Mouse (Mus musculus): ENCODE data around the gene 6430548M08Rik. TPM values are rescaled to one million over a fixed set of nuclear protein-coding genes. Genes with fewer than 3 reads are reported as not detected.

6430548M08Rik gene
- polyA plus RNA-seq, 1 experiment from 2014 or later: 35.7 TPM

DNA sequence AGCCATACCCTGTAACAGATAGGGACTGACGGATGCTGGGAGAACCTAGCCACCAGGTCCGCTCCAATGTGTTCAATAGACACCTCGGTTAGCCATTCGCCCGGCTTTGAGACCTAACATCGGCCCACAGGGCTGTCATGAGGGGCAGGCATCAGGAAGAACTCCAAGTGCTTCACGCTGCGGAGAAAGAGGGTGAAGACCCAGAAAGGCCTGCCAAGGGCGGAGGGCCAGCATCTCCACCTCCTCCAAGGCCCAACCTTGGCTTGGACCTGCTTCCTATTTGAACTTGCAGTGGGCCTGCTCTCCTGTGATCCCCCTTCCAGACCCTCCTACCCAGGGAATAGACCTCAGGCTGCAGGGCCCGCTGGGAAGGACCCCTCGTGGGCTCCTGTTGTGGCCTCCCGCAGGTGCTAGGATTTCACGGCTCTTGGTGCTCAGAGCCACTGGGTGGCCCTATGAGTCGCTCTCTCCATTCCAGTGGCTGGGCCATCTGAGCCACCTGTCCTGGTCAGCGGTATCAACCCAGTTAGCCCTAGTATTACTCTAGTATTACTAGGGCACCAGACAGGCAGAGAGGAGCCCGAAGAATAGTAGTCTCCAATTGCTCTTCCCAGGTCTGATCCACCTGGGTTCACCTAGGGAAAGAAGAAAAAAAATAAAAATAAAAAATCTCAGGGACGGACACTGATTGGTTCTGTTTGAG lies 76.3 kb downstream of the 6430548M08Rik start:
- 81% methylated on average over 17 of the region's 17 CpGs for WGBS
- Histone ChIP-seq H3K9me3 (no peaks in the 10 kb centered on the region), H3K9ac (no peak overlapping the region), H3K36me3 (replicated peaks) (no peaks in the 10 kb centered on the region), H3K27me3 (replicated peaks) (no peaks in the 10 kb centered on the region), H3K4me3 (no peak overlapping the region), H3K4me2 (peak overlapping the region; percentile 20; the same call in 1 of the 2 replicates), H3K4me1 (peaks cover 29% of the 10 kb centered on the region), H3K27ac (peak overlapping the region; percentile 74; the same call in 1 of the 2 replicates)
- ATAC-seq (replicated peaks): peak; percentile 25; the same call in 1 of the 2 replicates

DNA sequence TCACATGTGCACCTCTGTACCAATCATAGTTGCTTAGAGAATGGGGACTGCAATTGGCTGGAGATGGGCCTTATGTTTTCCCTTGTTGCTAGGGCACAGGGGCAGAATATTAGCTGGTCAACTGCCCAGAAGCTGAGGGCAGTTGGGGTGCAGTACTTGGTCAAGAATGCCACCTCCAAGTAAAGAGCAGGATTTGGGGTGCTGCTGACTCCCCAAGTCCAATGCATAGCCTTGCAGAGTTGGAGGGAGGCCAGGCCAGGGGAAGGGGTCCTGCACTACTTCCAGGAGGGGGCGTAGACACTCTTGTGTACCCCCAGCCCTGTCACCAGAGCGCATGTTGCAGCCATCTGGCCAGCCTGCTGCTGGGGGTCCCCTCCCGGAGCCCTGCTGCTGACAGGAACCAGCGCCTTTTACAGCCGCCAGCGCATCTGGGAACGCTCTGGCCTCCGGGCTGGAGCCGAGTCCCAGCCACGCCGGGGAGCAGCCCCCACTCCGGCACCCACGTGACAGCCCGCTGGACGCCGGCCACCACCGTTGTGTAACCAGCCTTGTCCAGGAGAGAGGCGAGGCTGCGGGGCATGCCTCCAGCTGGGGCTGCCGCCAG lies 77.0 kb downstream of the 6430548M08Rik start:
- H3K4me1 ChIP-seq: peaks cover 22% of the 10 kb centered on the region
- peak overlapping the region; percentile 46 for H3K4me2 ChIP-seq
- 44% methylated on average over 20 of the region's 20 CpGs for WGBS
- H3K9ac ChIP-seq: peak overlapping the region; percentile 34
- peak overlapping the region; percentile 74 for H3K27ac ChIP-seq
- 0 out of 2 replicates have a peak overlapping the region, but pooled peaks have one; percentile 13 for H3K4me3 ChIP-seq
- H3K36me3 ChIP-seq (replicated peaks): no peaks in the 10 kb centered on the region
- peak; percentile 82 for ATAC-seq (replicated peaks)
- no peaks in the 10 kb centered on the region for H3K9me3 ChIP-seq
- H3K27me3 ChIP-seq (replicated peaks): no peaks in the 10 kb centered on the region

DNA sequence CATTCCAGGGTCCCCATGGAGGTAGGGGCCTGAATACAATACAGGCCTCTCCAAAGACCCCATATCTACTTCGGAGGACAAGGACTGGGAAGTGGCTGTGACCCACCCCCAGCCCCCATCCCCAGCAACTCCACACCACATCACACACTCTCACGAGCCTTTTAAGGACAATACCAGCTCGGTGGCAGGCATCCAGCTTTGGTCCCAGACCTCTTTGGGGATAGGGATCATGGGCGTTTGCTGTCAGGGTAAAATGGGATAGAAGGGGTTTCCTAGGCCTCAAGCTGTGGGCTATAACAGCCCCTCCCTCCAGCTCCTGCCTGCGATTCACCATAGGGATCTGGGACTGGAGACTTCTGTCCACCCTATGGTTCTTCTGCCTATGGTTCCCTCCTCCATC lies 77.7 kb downstream of the 6430548M08Rik start:
- no peaks in the 10 kb centered on the region for H3K36me3 ChIP-seq (replicated peaks)
- WGBS: 62% methylated on average over 5 of the region's 5 CpGs
- H3K4me1 ChIP-seq: peaks cover 15% of the 10 kb centered on the region
- no peaks in the 10 kb centered on the region for H3K9me3 ChIP-seq
- no peak overlapping the region for H3K9ac ChIP-seq
- no peaks in the 10 kb centered on the region for H3K27me3 ChIP-seq (replicated peaks)
- H3K27ac ChIP-seq: 0 out of 2 replicates have a peak overlapping the region, but pooled peaks have one; percentile 74
- no peak overlapping the region for H3K4me2 ChIP-seq
- H3K4me3 ChIP-seq: no peak overlapping the region
- 0 out of 2 replicates have a peak, but pooled peaks have one; percentile 30 for ATAC-seq (replicated peaks)

DNA sequence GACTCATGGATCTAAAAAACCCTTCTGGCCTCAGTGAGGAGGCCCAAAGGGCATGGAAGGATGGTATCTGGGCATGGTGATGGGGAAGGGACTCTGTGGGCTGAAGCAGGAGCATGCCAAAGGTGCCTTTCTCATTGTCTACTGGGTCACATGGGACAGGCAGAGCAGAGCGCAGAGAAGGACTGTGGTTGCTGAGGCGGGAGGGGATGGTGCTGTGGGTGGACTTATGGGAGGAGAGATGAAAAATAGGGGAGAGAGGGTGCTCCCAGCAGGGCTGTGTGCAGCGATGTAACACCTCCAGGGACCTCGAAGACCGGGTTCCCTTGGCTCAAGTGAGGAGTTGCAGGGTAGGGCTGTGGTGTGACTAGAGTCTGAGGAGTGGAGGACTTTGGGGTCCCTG lies 78.2 kb downstream of the 6430548M08Rik start:
- WGBS: 95% methylated on average over 5 of the region's 5 CpGs
- H3K9me3 ChIP-seq: no peaks in the 10 kb centered on the region
- H3K4me3 ChIP-seq: no peak overlapping the region
- H3K27me3 ChIP-seq (replicated peaks): no peaks in the 10 kb centered on the region
- H3K4me2 ChIP-seq: no peak overlapping the region
- ATAC-seq (replicated peaks): no peak
- H3K9ac ChIP-seq: no peak overlapping the region
- peaks cover 14% of the 10 kb centered on the region for H3K4me1 ChIP-seq
- H3K27ac ChIP-seq: no peak overlapping the region
- no peaks in the 10 kb centered on the region for H3K36me3 ChIP-seq (replicated peaks)

DNA sequence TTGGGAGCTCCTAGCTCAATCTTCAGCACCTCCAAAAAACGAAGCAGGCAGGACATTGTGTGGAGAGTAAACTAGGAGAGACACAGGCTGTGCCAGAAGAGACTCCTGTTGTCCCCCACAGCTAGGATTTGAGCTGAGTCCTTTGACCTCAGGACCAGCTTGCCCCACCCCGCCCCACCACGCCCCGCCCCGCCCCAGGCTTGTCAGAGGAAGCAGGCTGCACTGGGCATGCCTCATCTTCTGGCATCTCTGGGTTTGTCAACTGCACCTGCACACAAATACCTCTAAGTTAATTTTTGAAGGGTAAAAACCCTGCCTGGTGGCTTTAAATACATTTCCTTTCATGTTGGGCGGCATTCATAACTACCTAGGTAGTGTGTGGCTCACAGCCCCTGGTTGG lies 87.4 kb downstream of the 6430548M08Rik start:
- Histone ChIP-seq H3K4me1 (no peaks in the 10 kb centered on the region), H3K9ac (no peak overlapping the region), H3K27ac (no peak overlapping the region), H3K9me3 (no peaks in the 10 kb centered on the region), H3K36me3 (replicated peaks) (no peaks in the 10 kb centered on the region), H3K4me3 (no peak overlapping the region), H3K4me2 (no peak overlapping the region), H3K27me3 (replicated peaks) (no peaks in the 10 kb centered on the region)
- ATAC-seq (replicated peaks): no peak
- 86% methylated on average over 6 of the region's 6 CpGs for WGBS

DNA sequence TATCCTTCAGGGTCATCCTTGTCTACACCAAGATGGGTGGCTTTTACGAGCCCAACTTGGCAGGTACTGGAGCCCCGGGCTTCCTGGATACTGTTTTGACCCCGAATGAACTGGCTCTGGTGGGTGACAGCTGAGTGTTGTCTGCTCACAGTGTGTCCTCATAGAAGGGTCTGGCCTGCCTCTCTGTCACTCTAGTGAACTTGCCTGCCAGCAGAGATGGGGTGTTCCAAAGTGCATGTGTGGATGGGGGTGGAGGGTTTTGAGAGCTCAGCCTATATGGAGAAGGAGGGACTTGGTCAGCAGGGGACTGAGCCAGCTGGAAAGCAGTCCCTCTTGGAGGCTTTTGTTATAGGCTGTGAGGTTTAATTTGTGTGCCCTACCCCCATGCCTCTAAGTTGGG lies 88.6 kb downstream of the 6430548M08Rik start:
- H3K4me2 ChIP-seq: no peak overlapping the region
- no peaks in the 10 kb centered on the region for H3K27me3 ChIP-seq (replicated peaks)
- no peaks in the 10 kb centered on the region for H3K9me3 ChIP-seq
- WGBS: 81% methylated on average over 3 of the region's 3 CpGs
- H3K36me3 ChIP-seq (replicated peaks): no peaks in the 10 kb centered on the region
- no peak overlapping the region for H3K9ac ChIP-seq
- ATAC-seq (replicated peaks): no peak
- no peak overlapping the region for H3K4me3 ChIP-seq
- no peaks in the 10 kb centered on the region for H3K4me1 ChIP-seq
- H3K27ac ChIP-seq: no peak overlapping the region

DNA sequence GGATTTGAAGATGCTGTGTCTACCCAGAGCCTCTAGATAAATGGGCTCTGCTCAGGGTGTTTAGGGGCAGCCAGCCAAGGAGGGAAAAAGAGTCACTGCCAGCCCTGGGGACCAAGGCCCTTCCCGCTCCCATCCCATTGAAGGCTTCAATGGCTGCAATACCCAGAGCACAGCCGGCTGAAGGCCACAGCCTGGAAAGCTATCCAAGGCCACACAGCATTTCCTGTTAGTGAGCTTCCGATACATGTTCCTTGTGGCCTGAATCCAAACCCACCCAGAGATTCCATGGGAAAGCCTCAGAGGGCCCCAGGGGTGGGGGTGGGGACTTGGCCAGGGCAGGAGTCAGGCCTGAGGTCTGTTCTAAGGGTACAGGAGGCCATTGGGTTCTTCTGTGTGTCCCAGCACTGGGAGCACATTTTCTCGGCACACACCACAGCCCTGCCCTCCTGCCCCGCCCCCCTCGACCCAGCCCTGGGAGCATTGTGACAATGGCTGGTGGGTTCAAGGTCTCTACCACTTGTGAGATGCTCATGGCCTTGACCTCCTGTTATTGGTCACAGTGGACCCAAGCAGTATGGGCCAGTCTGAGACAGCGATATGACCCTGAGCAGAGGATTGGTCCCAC lies 90.9 kb downstream of the 6430548M08Rik start:
- 72% methylated on average over 7 of the region's 7 CpGs for WGBS
- Histone ChIP-seq H3K27ac (no peak overlapping the region), H3K27me3 (replicated peaks) (no peaks in the 10 kb centered on the region), H3K36me3 (replicated peaks) (no peaks in the 10 kb centered on the region), H3K9ac (no peak overlapping the region), H3K4me1 (no peaks in the 10 kb centered on the region), H3K4me3 (no peak overlapping the region), H3K9me3 (no peaks in the 10 kb centered on the region), H3K4me2 (no peak overlapping the region)
- ATAC-seq (replicated peaks): no peak

DNA sequence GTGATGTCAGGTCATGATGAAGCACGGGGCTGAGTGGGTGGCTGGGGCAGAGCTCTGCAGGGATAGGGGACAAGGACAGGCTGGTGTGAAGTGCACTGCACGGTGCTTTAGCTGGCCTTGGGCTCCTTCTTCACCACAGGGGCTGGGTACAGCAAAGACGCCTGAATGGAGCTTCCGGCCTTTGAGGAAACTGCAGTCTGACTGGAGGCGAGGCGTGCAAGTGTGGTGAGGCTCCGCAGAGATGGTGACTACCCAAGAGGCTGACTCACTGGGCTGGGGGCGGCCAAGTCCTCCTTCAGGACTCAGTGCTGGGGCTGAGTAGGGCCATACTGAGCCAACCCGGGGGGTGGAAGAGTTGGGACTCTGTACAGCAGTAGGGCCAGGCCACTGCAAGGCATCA lies 92.0 kb downstream of the 6430548M08Rik start:
- no peak overlapping the region for H3K27ac ChIP-seq
- no peaks in the 10 kb centered on the region for H3K9me3 ChIP-seq
- 85% methylated on average over 9 of the region's 9 CpGs for WGBS
- no peaks in the 10 kb centered on the region for H3K27me3 ChIP-seq (replicated peaks)
- no peak for ATAC-seq (replicated peaks)
- no peak overlapping the region for H3K9ac ChIP-seq
- H3K36me3 ChIP-seq (replicated peaks): no peaks in the 10 kb centered on the region
- H3K4me3 ChIP-seq: no peak overlapping the region
- H3K4me1 ChIP-seq: no peaks in the 10 kb centered on the region
- no peak overlapping the region for H3K4me2 ChIP-seq

DNA sequence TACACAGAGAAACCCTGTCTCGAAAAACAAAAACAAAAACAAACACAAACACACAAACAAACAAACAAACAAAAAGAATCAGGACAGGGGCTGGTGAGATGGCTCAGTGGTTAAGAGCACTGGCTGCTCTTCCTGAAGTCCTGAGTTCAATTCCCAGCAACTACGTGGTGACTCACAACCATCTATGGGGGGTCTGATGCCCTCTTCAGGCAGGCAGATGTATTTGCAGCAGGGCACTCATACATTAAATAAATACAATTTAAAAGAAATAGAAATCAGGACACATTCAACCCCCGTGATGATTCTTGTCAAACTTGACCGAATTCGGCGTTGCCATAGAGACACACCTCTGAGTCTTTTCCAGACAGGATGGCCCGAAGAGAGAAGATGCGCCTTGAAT lies 93.4 kb downstream of the 6430548M08Rik start:
- no peaks in the 10 kb centered on the region for H3K27me3 ChIP-seq (replicated peaks)
- H3K4me1 ChIP-seq: no peaks in the 10 kb centered on the region
- ATAC-seq (replicated peaks): no peak
- H3K9ac ChIP-seq: no peak overlapping the region
- 86% methylated on average over 8 of the region's 8 CpGs for WGBS
- no peak overlapping the region for H3K4me3 ChIP-seq
- H3K9me3 ChIP-seq: no peaks in the 10 kb centered on the region
- H3K27ac ChIP-seq: no peak overlapping the region
- no peaks in the 10 kb centered on the region for H3K36me3 ChIP-seq (replicated peaks)
- H3K4me2 ChIP-seq: no peak overlapping the region

DNA sequence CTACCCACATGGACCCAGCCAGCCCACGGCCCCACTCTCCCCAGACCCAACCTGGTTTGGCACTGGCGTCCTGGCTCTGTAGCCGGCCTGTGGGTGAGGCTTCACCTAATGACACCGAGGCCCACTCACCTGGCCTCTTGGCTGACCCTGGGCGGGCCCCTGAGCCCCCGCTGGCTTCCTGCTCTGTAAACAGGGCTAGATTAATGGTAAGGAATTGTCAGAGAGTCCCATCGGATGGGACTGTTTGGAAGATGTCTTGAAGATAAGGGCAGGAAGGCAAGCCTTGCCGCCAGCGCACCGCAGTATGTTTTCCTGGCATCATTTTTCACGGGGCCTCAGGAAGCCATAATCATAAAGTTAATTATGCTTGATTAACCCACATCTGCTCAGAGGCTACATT lies 94.2 kb downstream of the 6430548M08Rik start:
- Histone ChIP-seq H3K27ac (no peak overlapping the region), H3K9me3 (no peaks in the 10 kb centered on the region), H3K4me1 (no peaks in the 10 kb centered on the region), H3K4me3 (no peak overlapping the region), H3K4me2 (no peak overlapping the region), H3K9ac (no peak overlapping the region), H3K36me3 (replicated peaks) (no peaks in the 10 kb centered on the region), H3K27me3 (replicated peaks) (no peaks in the 10 kb centered on the region)
- ATAC-seq (replicated peaks): no peak
- 83% methylated on average over 11 of the region's 11 CpGs for WGBS

DNA sequence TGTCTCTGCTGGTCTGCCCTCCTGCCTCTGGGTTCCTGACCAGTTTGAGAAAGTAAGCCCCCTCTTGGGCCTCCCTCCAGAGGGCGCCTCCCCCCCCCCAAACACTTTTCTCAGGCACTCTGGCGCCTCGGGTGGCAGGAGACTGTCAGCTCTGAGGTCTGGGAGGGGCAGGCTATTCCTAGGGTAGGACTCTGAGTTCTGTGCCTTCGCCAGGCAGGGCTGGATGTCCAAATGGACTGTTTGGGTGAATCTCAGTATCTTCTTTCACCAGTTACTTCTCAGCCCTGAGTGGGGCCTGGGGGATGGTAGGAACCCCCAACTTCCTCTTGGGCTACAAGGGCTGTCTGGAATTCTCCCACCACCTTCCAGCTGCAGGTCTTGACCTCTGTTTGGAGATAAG lies 97.4 kb downstream of the 6430548M08Rik start:
- 18% methylated on average over 4 of the region's 4 CpGs for WGBS
- H3K36me3 ChIP-seq (replicated peaks): no peaks in the 10 kb centered on the region
- H3K9me3 ChIP-seq: no peaks in the 10 kb centered on the region
- no peak overlapping the region for H3K4me3 ChIP-seq
- no peak overlapping the region for H3K27ac ChIP-seq
- H3K4me1 ChIP-seq: peaks cover 9% of the 10 kb centered on the region
- H3K27me3 ChIP-seq (replicated peaks): no peaks in the 10 kb centered on the region
- no peak overlapping the region for H3K9ac ChIP-seq
- ATAC-seq (replicated peaks): no peak
- no peak overlapping the region for H3K4me2 ChIP-seq

DNA sequence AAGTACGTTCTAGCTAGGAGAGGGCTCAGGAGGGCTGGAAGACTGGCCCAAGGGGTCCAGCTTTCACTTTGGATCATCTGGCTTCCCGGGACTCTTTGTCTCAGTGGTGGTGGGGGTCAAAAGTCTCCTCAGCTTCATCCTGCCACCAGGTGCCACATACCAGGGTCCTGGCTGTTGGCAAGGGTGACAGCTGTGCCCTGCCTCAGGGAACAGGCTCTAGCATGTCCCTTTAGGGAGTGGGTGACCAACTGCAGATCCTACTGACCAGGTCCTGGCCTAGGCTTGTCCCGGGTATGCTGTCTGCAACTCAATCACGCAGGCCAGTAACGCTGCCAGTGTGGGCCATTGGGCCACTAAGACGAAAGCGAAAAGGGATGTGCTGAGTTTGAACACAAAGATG lies 98.6 kb downstream of the 6430548M08Rik start:
- no peak overlapping the region for H3K4me2 ChIP-seq
- H3K27ac ChIP-seq: no peak overlapping the region
- H3K4me1 ChIP-seq: peaks cover 20% of the 10 kb centered on the region
- H3K9ac ChIP-seq: no peak overlapping the region
- no peaks in the 10 kb centered on the region for H3K36me3 ChIP-seq (replicated peaks)
- ATAC-seq (replicated peaks): no peak
- H3K9me3 ChIP-seq: no peaks in the 10 kb centered on the region
- no peaks in the 10 kb centered on the region for H3K27me3 ChIP-seq (replicated peaks)
- 87% methylated on average over 7 of the region's 7 CpGs for WGBS
- no peak overlapping the region for H3K4me3 ChIP-seq

Data from midbrain, embryonic 15.5 days (tissue).